Mouse (Mus musculus) forebrain, embryonic 12.5 days (tissue): Measurements from ENCODE around the gene Acbd6. TPM values are rescaled to one million over a fixed set of nuclear protein-coding genes. Genes with fewer than 3 reads are reported as not detected.

Source experiments
- ATAC-seq: fragments of 200-750 bp; cut with Nextera tagmentation; 2 replicates; pipeline ENCODE4 v1.8.0; 2017; ENCODE audit warnings: moderate TSS enrichment; ENCODE audit not compliant: low FRiP score
- H3K27ac ChIP-seq: fragments of 300-500 bp; sonication (generic); 2 replicates; pipeline ENCODE4 v1.5.1; 2016; ENCODE audit warnings: mild to moderate bottlenecking
- H3K27me3 ChIP-seq: fragments of 300-500 bp; sonication (generic); 2 replicates; pipeline ENCODE4 v1.6.1; 2016; ENCODE audit warnings: mild to moderate bottlenecking
- H3K36me3 ChIP-seq: fragments of 300-500 bp; sonication (generic); replicated peaks from 2 replicates; pipeline ENCODE4 v1.6.1; 2016; ENCODE audit warnings: mild to moderate bottlenecking
- H3K4me1 ChIP-seq: fragments of 300-500 bp; sonication (generic); 2 replicates; pipeline ENCODE4 v1.6.1; 2016
- H3K4me2 ChIP-seq: fragments of 300-500 bp; sonication (generic); 2 replicates; pipeline ENCODE4 v1.6.1; 2016; ENCODE audit warnings: mild to moderate bottlenecking, moderate library complexity
- H3K4me3 ChIP-seq: fragments of 300-500 bp; sonication (generic); replicated peaks from 2 replicates; pipeline ENCODE4 v1.5.1; 2016; ENCODE audit warnings: mild to moderate bottlenecking
- H3K9ac ChIP-seq: fragments of 300-500 bp; sonication (generic); 2 replicates; pipeline ENCODE4 v1.6.1; 2016; ENCODE audit warnings: mild to moderate bottlenecking
- H3K9me3 ChIP-seq: fragments of 300-500 bp; sonication (generic); 2 replicates; pipeline ENCODE4 v1.6.1; 2016
- WGBS: fragments of 180-500 bp; shearing (Covaris S2); methylation state at CpG from one replicate; pipeline ENCODE4 v1.1.7; 2016; 5-methylcytosine and 5-hydroxymethylcytosine counted together
- polyA plus RNA-seq: library from polyadenylated mRNA; unstranded; fragments of >200 nt; fragmentation: Nextera tagmentation; extraction: Ambion mirVana; gene quantifications from 2 replicates; pipeline ENCODE4 v1.2.1, GENCODE M21; 2016

Acbd6 gene
- polyA plus RNA-seq, 1 experiment from 2014 or later = 86.8 TPM

GRCm38 (mm10) chr1:155529120-155529963, 28.6 kb upstream of the Acbd6 start:
- no peak overlapping the region for H3K9ac ChIP-seq
- ATAC-seq = peak; percentile 19; the same call in 1 of the 2 replicates
- H3K4me2 ChIP-seq = peak overlapping the region; percentile 24; the same call in 1 of the 2 replicates

DNA sequence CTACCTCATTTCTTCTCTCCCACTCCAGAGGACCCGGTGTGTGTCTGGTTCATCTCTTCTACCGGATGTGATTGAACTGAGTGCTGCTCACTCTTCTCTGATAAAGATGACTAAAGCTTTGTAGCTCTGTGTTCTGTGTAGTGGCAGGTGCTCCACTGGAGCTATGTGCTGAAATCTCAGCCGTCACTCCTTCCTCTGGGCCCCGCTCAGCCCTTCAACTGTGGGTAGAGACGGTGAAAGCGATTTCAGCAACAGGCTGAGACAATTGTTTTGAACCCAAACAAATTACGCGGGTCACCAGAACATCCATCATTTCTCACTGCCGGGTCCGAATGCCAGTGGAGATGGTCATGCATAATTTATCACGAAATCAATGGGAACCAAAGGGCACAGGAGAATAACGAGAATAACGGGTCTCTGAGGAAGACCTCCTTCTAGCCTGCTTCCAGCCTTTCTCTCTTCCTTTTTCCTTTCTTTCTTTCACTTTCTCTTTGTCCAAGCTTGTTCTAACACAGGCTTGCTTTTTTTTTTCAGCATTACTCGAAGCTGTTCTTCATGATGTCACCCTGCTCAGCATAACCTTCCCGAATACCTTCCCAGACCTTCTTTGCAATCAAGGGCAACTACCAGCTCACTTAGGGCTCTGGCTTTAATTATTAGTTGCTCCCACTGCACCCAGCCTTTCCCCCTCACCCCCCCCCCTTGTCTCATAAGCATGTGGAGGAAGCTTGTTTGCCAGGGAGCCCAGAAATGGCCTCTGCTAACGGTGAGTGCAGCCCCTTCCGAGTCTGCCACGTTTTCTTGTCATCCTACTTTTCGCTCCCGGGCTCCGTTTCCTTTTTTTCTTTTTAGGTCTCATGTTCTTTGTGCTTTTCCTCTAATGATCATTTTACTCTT, 27.1 kb upstream of the Acbd6 start:
- peak overlapping the region; percentile 67 for H3K27ac ChIP-seq
- H3K9me3 ChIP-seq = no peaks in the 10 kb centered on the region
- 28% methylated on average over 21 of the region's 21 CpGs for WGBS
- peaks cover 4% of the 10 kb centered on the region; the same call in 1 of the 2 replicates for H3K27me3 ChIP-seq
- H3K9ac ChIP-seq = no peak overlapping the region
- peak overlapping the region; percentile 28 for H3K4me2 ChIP-seq
- H3K36me3 ChIP-seq = no peaks in the 10 kb centered on the region
- ATAC-seq = peak; percentile 70
- peaks cover 47% of the 10 kb centered on the region for H3K4me1 ChIP-seq
- H3K4me3 ChIP-seq = no peak overlapping the region

More at GRCm38 (mm10) chr1:155529120-155529963, 28.6 kb upstream of the Acbd6 start:
- WGBS = 58% methylated on average over 19 of the region's 19 CpGs
- Histone ChIP-seq H3K27me3 (peaks cover 4% of the 10 kb centered on the region; the same call in 1 of the 2 replicates), H3K9me3 (no peaks in the 10 kb centered on the region), H3K27ac (peak overlapping the region; percentile 70), H3K36me3 (no peaks in the 10 kb centered on the region), H3K4me1 (peaks cover 47% of the 10 kb centered on the region), H3K4me3 (no peak overlapping the region)

- no peak for ATAC-seq
- H3K27ac ChIP-seq = no peak overlapping the region
- H3K36me3 ChIP-seq = no peaks in the 10 kb centered on the region
- 89% methylated on average over 5 of the region's 5 CpGs for WGBS
- peaks cover 39% of the 10 kb centered on the region for H3K4me1 ChIP-seq
- H3K4me2 ChIP-seq = no peak overlapping the region
- H3K4me3 ChIP-seq = no peak overlapping the region
- H3K9ac ChIP-seq = no peak overlapping the region
- H3K9me3 ChIP-seq = no peaks in the 10 kb centered on the region
- peaks cover 4% of the 10 kb centered on the region; the same call in 1 of the 2 replicates for H3K27me3 ChIP-seq
These were observed 25.5 kb upstream of the Acbd6 start for GRCm38 (mm10) chr1:155532396-155532795.

- H3K27me3 ChIP-seq = peaks cover 4% of the 10 kb centered on the region; the same call in 1 of the 2 replicates
- H3K4me2 ChIP-seq = no peak overlapping the region
- H3K36me3 ChIP-seq = no peaks in the 10 kb centered on the region
- H3K9me3 ChIP-seq = no peaks in the 10 kb centered on the region
- ATAC-seq = no peak
- H3K4me1 ChIP-seq = peaks cover 32% of the 10 kb centered on the region
- H3K27ac ChIP-seq = no peak overlapping the region
- 80% methylated on average over 9 of the region's 9 CpGs for WGBS
- no peak overlapping the region for H3K9ac ChIP-seq
- H3K4me3 ChIP-seq = no peak overlapping the region
These were observed 24.9 kb upstream of the Acbd6 start for GRCm38 (mm10) chr1:155532833-155533688.

- Histone ChIP-seq H3K27me3 (peaks cover 4% of the 10 kb centered on the region; the same call in 1 of the 2 replicates), H3K4me1 (peaks cover 27% of the 10 kb centered on the region), H3K4me3 (no peak overlapping the region), H3K4me2 (no peak overlapping the region), H3K9ac (no peak overlapping the region), H3K27ac (no peak overlapping the region), H3K9me3 (no peaks in the 10 kb centered on the region), H3K36me3 (no peaks in the 10 kb centered on the region)
- WGBS = 78% methylated on average over 3 of the region's 3 CpGs
- ATAC-seq = no peak
These were observed 24.3 kb upstream of the Acbd6 start for GRCm38 (mm10) chr1:155533689-155533965.

- H3K9me3 ChIP-seq = no peaks in the 10 kb centered on the region
- no peak overlapping the region for H3K4me2 ChIP-seq
- no peak overlapping the region for H3K27ac ChIP-seq
- no peak overlapping the region for H3K9ac ChIP-seq
- 0 out of 2 replicates have a peak, but pooled peaks cover 4% of the 10 kb centered on the region for H3K27me3 ChIP-seq
- no peak overlapping the region for H3K4me3 ChIP-seq
- WGBS = 7% methylated on average over 2 of the region's 2 CpGs
- H3K36me3 ChIP-seq = no peaks in the 10 kb centered on the region
- ATAC-seq = peak; percentile 49; the same call in 1 of the 2 replicates
- no peaks in the 10 kb centered on the region for H3K4me1 ChIP-seq
These were observed 20.8 kb upstream of the Acbd6 start for GRCm38 (mm10) chr1:155537005-155537642.

- no peak overlapping the region for H3K27ac ChIP-seq
- H3K4me3 ChIP-seq = no peak overlapping the region
- H3K9ac ChIP-seq = no peak overlapping the region
- no peaks in the 10 kb centered on the region for H3K4me1 ChIP-seq
- WGBS = 70% methylated on average over 7 of the region's 7 CpGs
- no peak for ATAC-seq
- H3K9me3 ChIP-seq = no peaks in the 10 kb centered on the region
- no peaks in the 10 kb centered on the region for H3K27me3 ChIP-seq
- H3K36me3 ChIP-seq = no peaks in the 10 kb centered on the region
- no peak overlapping the region for H3K4me2 ChIP-seq
These were observed 19.9 kb upstream of the Acbd6 start for GRCm38 (mm10) chr1:155538006-155538405.

DNA sequence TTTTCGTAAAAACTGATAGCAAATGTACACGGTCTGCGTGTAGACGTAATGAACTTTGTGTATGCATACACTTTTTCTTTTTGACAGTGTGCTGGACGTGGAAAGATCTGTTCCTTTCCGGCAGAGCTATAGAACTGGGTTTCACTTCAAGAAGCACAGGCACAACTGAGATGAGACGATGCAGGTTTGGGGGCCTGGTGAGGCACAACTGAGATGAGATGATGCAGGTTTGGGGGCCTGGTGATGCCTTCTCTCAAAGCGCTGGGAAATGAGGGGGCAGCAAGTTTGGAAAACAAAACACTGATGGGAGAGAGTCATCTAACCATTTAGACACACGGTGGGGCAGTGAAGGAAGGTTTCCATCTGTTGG, 293 bp upstream of the Acbd6 start:
- Histone ChIP-seq H3K4me3 (peak overlapping the region; percentile 94), H3K9ac (peak overlapping the region; percentile 91), H3K9me3 (0 out of 2 replicates have a peak, but pooled peaks cover 7% of the 10 kb centered on the region), H3K27ac (peak overlapping the region; percentile 80; the same call in 1 of the 2 replicates), H3K36me3 (no peaks in the 10 kb centered on the region), H3K4me1 (peaks cover 23% of the 10 kb centered on the region), H3K4me2 (peak overlapping the region; percentile 86), H3K27me3 (no peaks in the 10 kb centered on the region)
- no peak for ATAC-seq
- WGBS = 59% methylated on average over 9 of the region's 9 CpGs

- Histone ChIP-seq H3K27me3 (no peaks in the 10 kb centered on the region), H3K4me3 (no peak overlapping the region), H3K9ac (no peak overlapping the region), H3K9me3 (no peaks in the 10 kb centered on the region), H3K27ac (no peak overlapping the region), H3K36me3 (no peaks in the 10 kb centered on the region), H3K4me2 (0 out of 2 replicates have a peak overlapping the region, but pooled peaks have one; percentile 4), H3K4me1 (peaks cover 23% of the 10 kb centered on the region)
- WGBS = 87% methylated on average over 4 of the region's 4 CpGs
- no peak for ATAC-seq
These were observed 2.1 kb downstream of the Acbd6 start for GRCm38 (mm10) chr1:155560021-155560420.

- no peak overlapping the region for H3K9ac ChIP-seq
These were observed 2.8 kb downstream of the Acbd6 start for GRCm38 (mm10) chr1:155560678-155561077.

DNA sequence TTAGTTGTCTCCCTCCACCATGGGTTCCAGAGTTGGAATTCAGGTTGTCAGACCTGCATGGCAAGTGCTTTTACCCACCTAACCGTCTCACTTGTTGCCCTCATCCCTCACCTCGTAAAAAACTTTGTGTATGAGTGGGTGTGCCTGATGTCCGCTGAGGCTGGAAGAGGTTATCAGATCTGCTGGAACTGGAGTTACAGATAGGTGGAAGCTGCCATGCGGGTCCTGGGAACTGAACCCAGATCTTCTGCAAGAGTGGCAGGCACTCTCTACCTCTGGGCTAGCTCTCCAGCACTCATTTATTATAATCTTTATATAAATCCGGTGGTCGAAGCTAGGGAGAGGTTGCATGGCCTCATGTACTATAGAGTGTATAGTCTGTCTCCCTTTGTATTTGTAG, 4.3 kb downstream of the Acbd6 start:
- Histone ChIP-seq H3K27me3 (no peaks in the 10 kb centered on the region), H3K4me2 (no peak overlapping the region), H3K9ac (no peak overlapping the region), H3K36me3 (peaks cover 11% of the 10 kb centered on the region), H3K27ac (no peak overlapping the region), H3K9me3 (no peaks in the 10 kb centered on the region), H3K4me3 (no peak overlapping the region), H3K4me1 (peaks cover 23% of the 10 kb centered on the region)
- WGBS = 87% methylated on average over 6 of the region's 6 CpGs
- no peak for ATAC-seq

More at GRCm38 (mm10) chr1:155560678-155561077, 2.8 kb downstream of the Acbd6 start:
- WGBS = 85% methylated on average over 2 of the region's 2 CpGs
- no peak overlapping the region for H3K4me2 ChIP-seq
- no peaks in the 10 kb centered on the region for H3K27me3 ChIP-seq
- no peaks in the 10 kb centered on the region for H3K9me3 ChIP-seq
- H3K4me3 ChIP-seq = no peak overlapping the region
- H3K4me1 ChIP-seq = peaks cover 23% of the 10 kb centered on the region
- ATAC-seq = no peak
- H3K36me3 ChIP-seq = peaks cover 5% of the 10 kb centered on the region
- H3K27ac ChIP-seq = no peak overlapping the region
